Mouse (Mus musculus) heart, postnatal 0 days (tissue): Measurements from ENCODE around the gene Morn1.

Experiments
- CTCF ChIP-seq: IDR thresholded peaks from 2 replicates; pipeline ENCODE4 v1.5.1; 2016; ENCODE audit warnings: antibody characterized with exemption, control low read depth, low read depth
- EP300 ChIP-seq: IDR thresholded peaks from 2 replicates; pipeline ENCODE4 v1.6.1; 2016; ENCODE audit warnings: antibody characterized with exemption, low read depth

DNA sequence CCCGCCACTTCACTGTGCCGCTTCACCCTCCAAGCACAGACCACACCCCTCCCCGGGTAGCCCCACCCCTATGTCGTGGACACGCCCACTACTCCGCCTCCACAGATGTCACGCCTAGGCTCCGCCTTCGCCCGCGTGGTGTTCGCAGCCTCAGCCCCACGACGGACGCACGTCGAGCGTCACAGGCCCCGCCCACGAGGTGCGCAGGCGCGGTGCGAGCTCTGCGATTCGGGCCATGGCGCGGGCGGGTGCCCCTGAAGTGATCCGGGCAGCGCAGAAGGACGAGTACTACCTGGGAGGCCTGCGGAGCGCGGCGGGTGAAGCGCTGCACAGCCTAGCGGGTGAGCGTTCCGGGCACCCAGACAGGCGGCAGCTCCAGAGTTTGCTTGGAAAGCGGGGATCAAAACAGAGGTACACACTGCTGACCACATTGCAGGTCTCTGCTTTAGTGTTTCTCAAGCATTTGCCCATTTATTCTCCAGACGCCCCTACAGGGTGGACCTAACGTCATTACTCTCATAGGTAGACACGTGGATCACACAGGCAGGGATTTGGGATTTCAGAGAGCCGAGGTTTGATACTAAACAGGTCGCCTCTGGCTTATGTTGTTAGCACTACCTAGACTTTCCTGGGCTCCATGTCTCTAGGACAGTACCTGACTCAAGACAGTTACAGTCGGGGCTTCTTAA, 19.4 kb upstream of the Morn1 start, which contains the start of gene Pex10:
- no peak for TF ChIP-seq CTCF
- TF ChIP-seq EP300 = no peak
